Mouse (Mus musculus): ENCODE data around the gene Slc39a8. TPM values are rescaled to one million over a fixed set of nuclear protein-coding genes. Genes with fewer than 3 reads are reported as not detected.

The Slc39a8 gene
- polyA plus RNA-seq, 1 experiment from 2014 or later: 13.3 TPM

GRCm38 (mm10) chr3:135873596-135873995 is 48.5 kb downstream of the Slc39a8 start:
- 64% methylated on average over 3 of the region's 3 CpGs for WGBS
- H3K9me3 ChIP-seq: no peaks in the 10 kb centered on the region
- no peak overlapping the region for H3K27ac ChIP-seq (replicated peaks)

DNA sequence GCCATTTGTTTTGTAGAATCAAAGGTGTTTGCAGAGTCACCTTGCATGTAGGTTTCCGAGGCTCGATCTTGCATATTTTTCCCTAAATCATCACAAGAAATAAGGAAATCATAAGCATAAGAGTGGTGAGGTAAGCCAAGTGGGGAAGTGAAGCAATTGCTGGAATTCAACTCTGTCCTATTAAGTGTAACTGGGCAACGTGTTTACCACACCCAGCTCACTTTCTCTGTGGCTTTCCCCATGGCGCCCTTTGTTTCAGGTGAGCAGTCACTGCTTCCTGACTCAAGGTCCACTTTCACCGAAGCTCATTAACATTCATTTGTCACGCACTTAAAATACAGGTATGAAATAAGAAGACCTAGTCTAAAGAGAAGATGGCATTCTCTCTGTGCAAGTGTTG is 53.0 kb downstream of the Slc39a8 start:
- H3K4me3 ChIP-seq: no peak overlapping the region
- 91% methylated on average over 6 of the region's 6 CpGs for WGBS

More at GRCm38 (mm10) chr3:135873596-135873995, 48.5 kb downstream of the Slc39a8 start:
- Histone ChIP-seq H3K9ac (no peak overlapping the region), H3K4me1 (no peaks in the 10 kb centered on the region), H3K36me3 (no peaks in the 10 kb centered on the region), H3K4me3 (no peak overlapping the region), H3K4me2 (no peak overlapping the region), H3K27me3 (replicated peaks) (no peaks in the 10 kb centered on the region)
- no peak for ATAC-seq (ENCODE audit: extremely low read depth, insufficient number of reproducible peaks, low FRiP score, low TSS enrichment)

GRCm38 (mm10) chr3:135885927-135886658 is 61.0 kb downstream of the Slc39a8 start:
- no peak overlapping the region for H3K4me3 ChIP-seq
- H3K27ac ChIP-seq (replicated peaks): no peak overlapping the region
- H3K36me3 ChIP-seq: no peaks in the 10 kb centered on the region
- H3K4me2 ChIP-seq: no peak overlapping the region
- H3K27me3 ChIP-seq (replicated peaks): no peaks in the 10 kb centered on the region
- WGBS: 67% methylated on average over 12 of the region's 12 CpGs
- no peak for ATAC-seq (ENCODE audit: extremely low read depth, insufficient number of reproducible peaks, low FRiP score, low TSS enrichment)
- no peak overlapping the region for H3K9ac ChIP-seq
- no peaks in the 10 kb centered on the region for H3K4me1 ChIP-seq
- H3K9me3 ChIP-seq: no peaks in the 10 kb centered on the region

More for the DNA sequence above, 53.0 kb downstream of the Slc39a8 start:
- Histone ChIP-seq H3K9me3 (no peaks in the 10 kb centered on the region), H3K4me1 (no peaks in the 10 kb centered on the region), H3K9ac (no peak overlapping the region), H3K4me2 (no peak overlapping the region), H3K27me3 (replicated peaks) (no peaks in the 10 kb centered on the region), H3K27ac (replicated peaks) (no peak overlapping the region), H3K36me3 (no peaks in the 10 kb centered on the region)
- no peak for ATAC-seq (ENCODE audit: extremely low read depth, insufficient number of reproducible peaks, low FRiP score, low TSS enrichment)

GRCm38 (mm10) chr3:135886659-135887027 is 61.6 kb downstream of the Slc39a8 start:
- Histone ChIP-seq H3K9me3 (no peaks in the 10 kb centered on the region), H3K4me2 (no peak overlapping the region), H3K27me3 (replicated peaks) (no peaks in the 10 kb centered on the region), H3K36me3 (no peaks in the 10 kb centered on the region), H3K27ac (replicated peaks) (no peak overlapping the region), H3K9ac (no peak overlapping the region), H3K4me1 (no peaks in the 10 kb centered on the region), H3K4me3 (no peak overlapping the region)
- no peak for ATAC-seq (ENCODE audit: extremely low read depth, insufficient number of reproducible peaks, low FRiP score, low TSS enrichment)
- WGBS: 45% methylated on average over 12 of the region's 12 CpGs

DNA sequence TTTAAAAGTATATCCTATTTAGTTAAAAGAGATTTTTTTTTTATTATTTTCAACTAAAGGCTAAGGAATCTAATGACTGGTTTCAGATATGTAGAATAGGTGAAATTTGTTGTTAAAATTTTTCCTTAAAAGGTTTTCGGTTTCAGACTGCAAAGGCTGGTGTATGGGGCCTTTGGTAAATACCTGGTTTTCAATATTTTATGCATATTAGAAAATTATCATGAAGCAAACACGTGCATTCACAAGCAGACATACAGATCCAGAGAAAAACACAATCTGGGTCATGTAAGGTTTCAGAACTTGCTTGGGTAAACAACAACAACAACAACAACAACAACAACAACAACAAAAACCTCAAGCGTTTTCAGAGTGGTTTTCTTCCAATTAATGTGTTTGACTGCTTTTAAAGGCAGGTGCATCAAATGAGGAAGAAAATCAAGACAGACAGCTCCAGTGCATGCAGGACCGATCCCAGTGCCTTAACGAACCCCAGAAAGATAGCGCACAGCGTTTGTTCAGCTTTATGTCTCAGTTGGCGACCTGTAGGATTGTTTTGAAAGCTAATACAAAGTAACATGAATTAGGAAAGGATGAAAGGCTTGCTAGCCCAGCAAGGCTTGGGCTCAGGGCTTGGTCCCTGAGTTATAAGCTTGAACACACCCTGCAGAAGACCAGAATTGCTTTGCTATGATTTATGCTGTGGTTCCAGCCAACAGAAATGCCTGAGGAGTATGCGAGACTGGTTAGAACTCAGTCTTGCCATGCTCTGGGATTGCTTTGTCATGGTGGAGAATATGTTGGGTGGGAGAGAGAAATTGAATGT is 62.2 kb downstream of the Slc39a8 start:
- 80% methylated on average over 9 of the region's 9 CpGs for WGBS

GRCm38 (mm10) chr3:135887856-135888155 is 62.7 kb downstream of the Slc39a8 start:
- no peak overlapping the region for H3K9ac ChIP-seq
- no peak overlapping the region for H3K4me3 ChIP-seq
- H3K27me3 ChIP-seq (replicated peaks): no peaks in the 10 kb centered on the region
- H3K9me3 ChIP-seq: no peaks in the 10 kb centered on the region
- no peak for ATAC-seq (ENCODE audit: extremely low read depth, insufficient number of reproducible peaks, low FRiP score, low TSS enrichment)
- no peak overlapping the region for H3K4me2 ChIP-seq
- WGBS: 84% methylated on average over 5 of the region's 5 CpGs
- H3K36me3 ChIP-seq: no peaks in the 10 kb centered on the region
- H3K4me1 ChIP-seq: no peaks in the 10 kb centered on the region
- no peak overlapping the region for H3K27ac ChIP-seq (replicated peaks)

More for the DNA sequence above, 62.2 kb downstream of the Slc39a8 start:
- H3K9me3 ChIP-seq: no peaks in the 10 kb centered on the region
- no peaks in the 10 kb centered on the region for H3K27me3 ChIP-seq (replicated peaks)
- no peak overlapping the region for H3K9ac ChIP-seq
- ATAC-seq (ENCODE audit: extremely low read depth, insufficient number of reproducible peaks, low FRiP score, low TSS enrichment): no peak
- no peak overlapping the region for H3K27ac ChIP-seq (replicated peaks)
- H3K4me3 ChIP-seq: no peak overlapping the region
- no peaks in the 10 kb centered on the region for H3K4me1 ChIP-seq
- H3K36me3 ChIP-seq: no peaks in the 10 kb centered on the region
- H3K4me2 ChIP-seq: no peak overlapping the region

- no peak overlapping the region for H3K9ac ChIP-seq
- no peaks in the 10 kb centered on the region for H3K9me3 ChIP-seq
- no peak overlapping the region for H3K4me3 ChIP-seq
- H3K36me3 ChIP-seq: no peaks in the 10 kb centered on the region
- H3K27ac ChIP-seq (replicated peaks): no peak overlapping the region
- no peak for ATAC-seq (ENCODE audit: extremely low read depth, insufficient number of reproducible peaks, low FRiP score, low TSS enrichment)
- no peak overlapping the region for H3K4me2 ChIP-seq
- no peaks in the 10 kb centered on the region for H3K27me3 ChIP-seq (replicated peaks)
- H3K4me1 ChIP-seq: no peaks in the 10 kb centered on the region
Observed at GRCm38 (mm10) chr3:135889401-135889800, 64.3 kb downstream of the Slc39a8 start.

GRCm38 (mm10) chr3:135903366-135903765 is 78.3 kb downstream of the Slc39a8 start:
- 71% methylated on average over 1 of the region's 1 CpGs for WGBS

GRCm38 (mm10) chr3:135904881-135905280 is 79.8 kb downstream of the Slc39a8 start:
- Histone ChIP-seq H3K36me3 (no peaks in the 10 kb centered on the region), H3K9ac (no peak overlapping the region), H3K4me3 (no peak overlapping the region), H3K27ac (replicated peaks) (no peak overlapping the region), H3K9me3 (no peaks in the 10 kb centered on the region), H3K27me3 (replicated peaks) (no peaks in the 10 kb centered on the region), H3K4me2 (no peak overlapping the region), H3K4me1 (0 out of 2 replicates have a peak, but pooled peaks cover 2% of the 10 kb centered on the region)
- no peak for ATAC-seq (ENCODE audit: extremely low read depth, insufficient number of reproducible peaks, low FRiP score, low TSS enrichment)
- WGBS: 71% methylated on average over 6 of the region's 6 CpGs

More at GRCm38 (mm10) chr3:135903366-135903765, 78.3 kb downstream of the Slc39a8 start:
- Histone ChIP-seq H3K27me3 (replicated peaks) (no peaks in the 10 kb centered on the region), H3K27ac (replicated peaks) (no peak overlapping the region), H3K4me1 (0 out of 2 replicates have a peak, but pooled peaks cover 2% of the 10 kb centered on the region), H3K4me2 (no peak overlapping the region), H3K9ac (no peak overlapping the region), H3K9me3 (no peaks in the 10 kb centered on the region), H3K4me3 (no peak overlapping the region), H3K36me3 (no peaks in the 10 kb centered on the region)
- ATAC-seq (ENCODE audit: extremely low read depth, insufficient number of reproducible peaks, low FRiP score, low TSS enrichment): no peak

GRCm38 (mm10) chr3:135905729-135906128 is 80.7 kb downstream of the Slc39a8 start:
- no peak overlapping the region for H3K4me2 ChIP-seq
- 89% methylated on average over 1 of the region's 1 CpGs for WGBS
- H3K4me3 ChIP-seq: no peak overlapping the region
- no peaks in the 10 kb centered on the region for H3K9me3 ChIP-seq
- no peaks in the 10 kb centered on the region for H3K36me3 ChIP-seq
- no peaks in the 10 kb centered on the region for H3K27me3 ChIP-seq (replicated peaks)
- H3K4me1 ChIP-seq: 0 out of 2 replicates have a peak, but pooled peaks cover 2% of the 10 kb centered on the region
- H3K27ac ChIP-seq (replicated peaks): no peak overlapping the region
- no peak for ATAC-seq (ENCODE audit: extremely low read depth, insufficient number of reproducible peaks, low FRiP score, low TSS enrichment)
- no peak overlapping the region for H3K9ac ChIP-seq

- no peaks in the 10 kb centered on the region for H3K9me3 ChIP-seq
- no peak overlapping the region for H3K4me2 ChIP-seq
- no peak overlapping the region for H3K4me3 ChIP-seq
- H3K9ac ChIP-seq: no peak overlapping the region
- H3K27me3 ChIP-seq (replicated peaks): no peaks in the 10 kb centered on the region
- ATAC-seq (ENCODE audit: extremely low read depth, insufficient number of reproducible peaks, low FRiP score, low TSS enrichment): no peak
- H3K4me1 ChIP-seq: 0 out of 2 replicates have a peak, but pooled peaks cover 2% of the 10 kb centered on the region
- no peak overlapping the region for H3K27ac ChIP-seq (replicated peaks)
- WGBS: 69% methylated on average over 3 of the region's 3 CpGs
- no peaks in the 10 kb centered on the region for H3K36me3 ChIP-seq
Observed at GRCm38 (mm10) chr3:135907028-135907427, 81.9 kb downstream of the Slc39a8 start.

All from heart, embryonic 13.5 days (tissue).